Mouse (Mus musculus): ENCODE results near the gene Cmtm8. TPM values are rescaled to one million over a fixed set of nuclear protein-coding genes. Genes with fewer than 3 reads are reported as not detected.

Cmtm8 gene
- total RNA-seq, 2 experiments from 2014 or later, result 2.8 to 3.7 TPM

Other genes starting within 250 kb of the Cmtm8 start
- 10 to 100 TPM; 15.3 to 15.4 TPM for gene Cnot10, start 204.0 kb downstream of the Cmtm8 start, total RNA-seq (2021)
- gene Dync1li1, start 155.4 kb downstream of the Cmtm8 start, total RNA-seq (2021), result 10 to 100 TPM; 31.3 to 34.1 TPM
- 10 to 100 TPM; 11.2 to 14.2 TPM for gene Cmtm6, start 113.0 kb downstream of the Cmtm8 start, total RNA-seq (2021)
- 10 to 100 TPM in 1 of 2 experiments, 1 to 10 TPM in 1; 7.3 to 10.6 TPM for gene Cmtm7, start 62.3 kb downstream of the Cmtm8 start, total RNA-seq (2021)
- gene Gpd1l, start 89.8 kb upstream of the Cmtm8 start, total RNA-seq (2021), result 10 to 100 TPM; 17.2 to 20.8 TPM
- gene Osbpl10, start 134.4 kb upstream of the Cmtm8 start, total RNA-seq (2021), result 1 to 10 TPM; 5.9 to 6.7 TPM
- 10 to 100 TPM; 11.8 to 14.8 TPM for gene Rps27rt, start 138.6 kb upstream of the Cmtm8 start, total RNA-seq (2021)

Data from gastrocnemius, postnatal 14 days (tissue).